Mouse (Mus musculus): ENCODE results near the gene Ephb2.

DNA sequence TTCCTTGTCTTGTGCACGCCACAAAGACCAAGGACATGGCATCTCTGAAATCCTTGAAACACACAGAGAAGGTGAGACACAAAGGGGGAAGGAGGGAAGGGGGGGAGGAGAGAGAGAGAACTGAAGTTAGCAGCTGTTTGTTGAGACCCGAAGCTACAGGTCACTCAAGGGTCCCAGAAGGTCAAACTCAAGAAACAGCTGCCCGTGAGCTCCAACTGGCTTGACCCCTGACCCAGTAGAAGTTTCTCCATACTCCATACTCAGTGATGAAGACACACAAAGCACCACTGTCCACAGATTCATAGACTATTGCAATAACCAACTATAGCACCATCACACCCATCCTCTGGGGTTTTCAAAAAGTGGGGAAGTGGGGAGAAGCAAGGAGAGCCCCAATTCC, 113.9 kb downstream of the Ephb2 start:
- TF ChIP-seq GATA1 (IDR thresholded peaks at IDR 0.05; ENCODE audit: borderline replicate concordance, low read length): no peak
- no peak for TF ChIP-seq FLI1 (IDR thresholded peaks at IDR 0.05; ENCODE audit: low read length)
